Mouse (Mus musculus) intestine, postnatal 0 days (tissue): Measurements from ENCODE around the gene Cd4. TPM values are rescaled to one million over a fixed set of nuclear protein-coding genes. Genes with fewer than 3 reads are reported as not detected.
A peak's percentile ranks its signal among the peaks of the same experiment; 100 is the strongest.
"Not testable (repeated sequence)": the region's sequence is repeated elsewhere in the genome, so short reads cannot be mapped to it uniquely, and the experiment has no call there.

Experiments used
- ATAC-seq: fragments of 200-750 bp; cut with Nextera tagmentation; 2 replicates; pipeline ENCODE4 v1.8.0; 2017; ENCODE audit warnings: mild to moderate bottlenecking, moderate TSS enrichment, moderate library complexity
- H3K27ac ChIP-seq: fragments of 300-500 bp; sonication (generic); 2 replicates; pipeline ENCODE4 v1.5.1; 2014; ENCODE audit warnings: mild to moderate bottlenecking, low read depth, low read length, moderate library complexity
- H3K27me3 ChIP-seq: fragments of 300-500 bp; sonication (generic); replicated peaks from 2 replicates; pipeline ENCODE4 v1.6.1; 2014; ENCODE audit warnings: low read length, mixed read lengths; ENCODE audit not compliant: control insufficient read depth, insufficient read depth
- H3K36me3 ChIP-seq: fragments of 300-500 bp; sonication (generic); 2 replicates; pipeline ENCODE4 v1.6.1; 2014; ENCODE audit warnings: mild to moderate bottlenecking, moderate library complexity; ENCODE audit not compliant: control insufficient read depth, insufficient read depth
- H3K4me1 ChIP-seq: fragments of 300-500 bp; sonication (generic); replicated peaks from 2 replicates; pipeline ENCODE4 v1.6.1; 2014; ENCODE audit warnings: antibody characterized with exemption, low read length, mixed read lengths; ENCODE audit not compliant: control insufficient read depth, insufficient read depth
- H3K4me2 ChIP-seq: fragments of 300-500 bp; sonication (generic); replicated peaks from 2 replicates; pipeline ENCODE4 v1.6.1; 2014; ENCODE audit warnings: low read depth, mild to moderate bottlenecking, moderate library complexity
- H3K4me3 ChIP-seq: fragments of 300-500 bp; sonication (generic); 2 replicates; pipeline ENCODE4 v1.5.1; 2014; ENCODE audit warnings: low read depth, low read length
- H3K9ac ChIP-seq: fragments of 300-500 bp; sonication (generic); 2 replicates; pipeline ENCODE4 v1.6.1; 2014; ENCODE audit warnings: mild to moderate bottlenecking, low read depth, low read length
- H3K9me3 ChIP-seq: fragments of 300-500 bp; sonication (generic); 2 replicates; pipeline ENCODE4 v1.6.1; 2016; ENCODE audit warnings: mixed run types; ENCODE audit not compliant: control insufficient read depth
- CTCF ChIP-seq: sonication (generic); IDR thresholded peaks from 2 replicates; pipeline ENCODE4 v1.5.1; 2016; ENCODE audit warnings: low read depth, mild to moderate bottlenecking, control low read depth, antibody characterized with exemption, moderate library complexity
- WGBS: fragments of 180-500 bp; shearing (Covaris S2); extraction: QIAGEN DNeasy Blood & Tissue Kit; methylation state at CpG from one replicate; pipeline ENCODE4 v1.1.7; 2014; 5-methylcytosine and 5-hydroxymethylcytosine counted together
- polyA plus RNA-seq: library from polyadenylated mRNA; unstranded; fragments of >200 nt; fragmentation: Nextera tagmentation; extraction: Ambion mirVana; gene quantifications from 2 replicates; pipeline ENCODE4 v1.2.1, GENCODE M21; 2015

Cd4 gene
- polyA plus RNA-seq, 1 experiment from 2014 or later, result 0.83 TPM

- 34% methylated on average over 15 of the region's 15 CpGs for WGBS
- H3K27ac ChIP-seq, result no peak within 1 kb of the TSS
- no peak for ATAC-seq
- H3K4me3 ChIP-seq, result no peak within 1 kb of the TSS
- no peak for TF ChIP-seq CTCF
- H3K9ac ChIP-seq, result 0 out of 2 replicates have a peak within 1 kb of the TSS, but pooled peaks have one; percentile 7
- no peaks in the 10 kb centered on the region for H3K27me3 ChIP-seq
- H3K4me2 ChIP-seq, result no peak within 1 kb of the TSS
- no peaks in the 10 kb centered on the region for H3K4me1 ChIP-seq
- no peaks in the 10 kb centered on the region for H3K9me3 ChIP-seq
- H3K36me3 ChIP-seq, result peaks cover 5% of the 10 kb centered on the region
Measured at GRCm38 (mm10) chr6:124840241-124841167, 47.5 kb downstream of the Cd4 start, which contains the start of gene Gnb3. TSS of gene Gnb3 (minus strand) at chr6:124840275.

- no peak overlapping the region for H3K4me3 ChIP-seq
- peaks cover 5% of the 10 kb centered on the region for H3K36me3 ChIP-seq
- no peaks in the 10 kb centered on the region for H3K9me3 ChIP-seq
- H3K9ac ChIP-seq, result 0 out of 2 replicates have a peak overlapping the region, but pooled peaks have one; percentile 7
- no peaks in the 10 kb centered on the region for H3K27me3 ChIP-seq
- no peak overlapping the region for H3K27ac ChIP-seq
- no peak for TF ChIP-seq CTCF
- no peaks in the 10 kb centered on the region for H3K4me1 ChIP-seq
- no peak for ATAC-seq
- no peak overlapping the region for H3K4me2 ChIP-seq
- 30% methylated on average over 8 of the region's 8 CpGs for WGBS
Measured at GRCm38 (mm10) chr6:124839805-124840204, 48.2 kb downstream of the Cd4 start.

DNA sequence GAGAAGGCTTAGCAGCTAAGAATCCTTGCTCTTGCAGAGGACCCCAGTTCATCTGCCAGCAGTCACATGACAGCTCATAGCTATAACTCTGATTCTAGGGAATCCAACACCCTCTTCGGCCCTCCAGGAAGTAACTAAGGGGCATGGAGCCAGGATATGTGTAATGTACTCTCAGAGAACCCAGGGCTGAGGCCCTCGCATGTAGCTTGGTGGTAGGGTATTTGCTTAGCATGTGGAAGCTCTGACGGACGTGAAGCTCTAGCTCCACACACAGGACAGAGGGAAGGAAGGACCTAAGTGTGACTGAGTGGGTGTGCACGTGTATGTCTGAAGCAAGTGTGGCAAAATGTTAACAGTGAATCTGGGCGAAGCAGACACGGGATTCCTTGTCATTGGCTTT lies 51.6 kb downstream of the Cd4 start:
- no peaks in the 10 kb centered on the region for H3K4me1 ChIP-seq
- H3K9ac ChIP-seq, result no peak overlapping the region
- H3K4me3 ChIP-seq, result no peak overlapping the region
- TF ChIP-seq CTCF, result no peak
- H3K36me3 ChIP-seq, result peaks cover 32% of the 10 kb centered on the region
- ATAC-seq, result no peak
- 70% methylated on average over 7 of the region's 7 CpGs for WGBS
- H3K27ac ChIP-seq, result no peak overlapping the region
- no peak overlapping the region for H3K4me2 ChIP-seq
- no peaks in the 10 kb centered on the region for H3K9me3 ChIP-seq
- H3K27me3 ChIP-seq, result no peaks in the 10 kb centered on the region

- H3K27me3 ChIP-seq, result no peaks in the 10 kb centered on the region
- H3K4me3 ChIP-seq, result no peak overlapping the region
- ATAC-seq, result no peak
- peaks cover 30% of the 10 kb centered on the region for H3K36me3 ChIP-seq
- no peak overlapping the region for H3K27ac ChIP-seq
- H3K4me1 ChIP-seq, result no peaks in the 10 kb centered on the region
- H3K9me3 ChIP-seq, result no peaks in the 10 kb centered on the region
- no peak for TF ChIP-seq CTCF
- H3K9ac ChIP-seq, result no peak overlapping the region
- H3K4me2 ChIP-seq, result no peak overlapping the region
- WGBS, result 81% methylated on average over 10 of the region's 10 CpGs
Measured at GRCm38 (mm10) chr6:124835531-124835930, 52.5 kb downstream of the Cd4 start.

DNA sequence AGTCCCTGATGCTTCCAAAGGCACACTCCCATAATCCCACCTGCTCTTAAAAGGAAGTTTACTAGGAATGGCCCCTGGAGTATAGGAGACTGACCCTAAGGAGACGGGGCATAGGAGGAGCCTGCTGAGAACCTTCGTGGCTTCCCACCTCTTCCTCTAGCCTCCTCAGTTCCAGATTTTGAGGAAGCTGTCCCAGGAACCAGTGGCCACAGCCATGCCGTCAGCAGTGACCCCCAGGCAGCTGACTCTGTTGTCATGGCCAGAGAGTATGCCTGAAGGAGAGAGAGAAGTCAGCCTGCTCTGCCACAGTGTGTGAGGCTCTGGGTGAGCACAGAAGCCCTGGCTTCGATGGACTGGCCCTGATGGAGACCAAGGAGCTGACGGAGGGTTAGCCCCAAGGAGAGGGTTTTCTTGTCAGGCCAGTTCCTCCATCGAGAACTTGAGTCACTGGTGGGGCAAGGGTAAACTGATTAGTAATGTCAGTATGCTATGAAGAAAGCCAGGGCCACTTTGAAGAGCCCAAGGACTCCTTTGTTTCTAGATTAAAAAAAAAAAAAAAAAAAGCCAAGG lies 53.4 kb downstream of the Cd4 start:
- Histone ChIP-seq H3K27ac (no peak overlapping the region), H3K9me3 (no peaks in the 10 kb centered on the region), H3K27me3 (no peaks in the 10 kb centered on the region), H3K36me3 (peaks cover 30% of the 10 kb centered on the region), H3K4me1 (no peaks in the 10 kb centered on the region), H3K9ac (no peak overlapping the region), H3K4me3 (no peak overlapping the region), H3K4me2 (no peak overlapping the region)
- WGBS, result 68% methylated on average over 6 of the region's 6 CpGs
- no peak for ATAC-seq
- no peak for TF ChIP-seq CTCF

GRCm38 (mm10) chr6:124831649-124832048 lies 56.4 kb downstream of the Cd4 start:
- 88% methylated on average over 8 of the region's 8 CpGs for WGBS
- no peak overlapping the region for H3K9ac ChIP-seq
- H3K4me3 ChIP-seq, result no peak overlapping the region
- no peak overlapping the region for H3K27ac ChIP-seq
- H3K27me3 ChIP-seq, result no peaks in the 10 kb centered on the region
- H3K4me2 ChIP-seq, result no peak overlapping the region; the same call in 1 of the 2 replicates
- no peak for ATAC-seq
- TF ChIP-seq CTCF, result no peak
- peaks cover 30% of the 10 kb centered on the region for H3K36me3 ChIP-seq
- peaks cover 5% of the 10 kb centered on the region; the same call in 1 of the 2 replicates for H3K4me1 ChIP-seq
- no peaks in the 10 kb centered on the region for H3K9me3 ChIP-seq

DNA sequence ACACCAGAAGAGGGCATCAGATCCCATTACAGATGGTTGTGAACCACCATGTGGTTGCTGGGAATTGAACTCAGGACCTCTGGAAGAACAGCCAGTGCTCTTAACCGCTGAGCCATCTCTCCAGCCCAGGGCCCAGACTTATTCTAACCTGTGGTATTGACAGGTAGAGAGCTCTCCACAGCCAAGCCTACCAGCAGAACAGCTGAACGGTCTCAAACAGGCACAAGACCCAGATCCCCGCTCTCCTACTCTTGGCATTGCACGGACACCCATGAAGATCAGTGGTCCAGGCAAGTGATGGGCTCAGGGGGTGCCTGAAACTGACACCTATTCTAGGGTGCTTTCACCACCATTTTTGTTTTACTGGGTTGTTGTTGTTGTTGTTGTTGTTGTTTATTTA lies 56.8 kb downstream of the Cd4 start:
- not testable (repeated sequence) for H3K4me1 ChIP-seq

More for the DNA sequence above, 56.8 kb downstream of the Cd4 start:
- H3K36me3 ChIP-seq, result peaks cover 30% of the 10 kb centered on the region
- not testable (repeated sequence) for H3K27me3 ChIP-seq, H3K27ac ChIP-seq, H3K9me3 ChIP-seq, ATAC-seq, H3K9ac ChIP-seq
- WGBS, result 92% methylated on average over 4 of the region's 4 CpGs
- peak overlapping the region; percentile 83; the same call in 1 of the 2 replicates for H3K4me2 ChIP-seq
- H3K4me3 ChIP-seq, result peak overlapping the region; percentile 68; the same call in 1 of the 2 replicates
